Mouse (Mus musculus) liver, embryonic 11.5 days (tissue): ENCODE results near the gene Tmem175. TPM values are rescaled to one million over a fixed set of nuclear protein-coding genes. Genes with fewer than 3 reads are reported as not detected.
A peak's percentile ranks its signal among the peaks of the same experiment; 100 is the strongest.
"Not testable (repeated sequence)": the region's sequence is repeated elsewhere in the genome, so short reads cannot be mapped to it uniquely, and the experiment has no call there.

Experiments
- ATAC-seq: fragments of 200-750 bp; cut with Nextera tagmentation; replicated peaks from 2 replicates; pipeline ENCODE4 v1.8.0; 2017; ENCODE audit warnings: moderate number of reproducible peaks, mild to moderate bottlenecking, moderate TSS enrichment, moderate library complexity; ENCODE audit not compliant: low FRiP score
- DNase-seq: peaks from one replicate; pipeline ENCODE4 v3.0.0-alpha.2; 2017; ENCODE audit warnings: low spot score
- H3K27ac ChIP-seq: fragments of 300-500 bp; sonication (generic); 2 replicates; pipeline ENCODE4 v1.5.1; 2014; ENCODE audit warnings: mild to moderate bottlenecking, low read depth, low read length, control low read depth
- H3K27me3 ChIP-seq: fragments of 300-500 bp; sonication (generic); replicated peaks from 2 replicates; pipeline ENCODE4 v1.6.1; 2014; ENCODE audit warnings: low read length, mixed read lengths; ENCODE audit not compliant: control insufficient read depth, insufficient read depth
- H3K36me3 ChIP-seq: fragments of 300-500 bp; sonication (generic); 2 replicates; pipeline ENCODE4 v1.6.1; 2014; ENCODE audit warnings: mild to moderate bottlenecking, low read length, moderate library complexity, mixed read lengths; ENCODE audit not compliant: control insufficient read depth, insufficient read depth
- H3K4me1 ChIP-seq: fragments of 300-500 bp; sonication (generic); replicated peaks from 2 replicates; pipeline ENCODE4 v1.6.1; 2014; ENCODE audit warnings: low read length, mixed read lengths; ENCODE audit not compliant: control insufficient read depth, insufficient read depth
- H3K4me2 ChIP-seq: fragments of 300-500 bp; sonication (generic); 2 replicates; pipeline ENCODE4 v1.6.1; 2014; ENCODE audit warnings: mild to moderate bottlenecking, control low read depth, moderate library complexity
- H3K4me3 ChIP-seq: fragments of 300-500 bp; sonication (generic); 2 replicates; pipeline ENCODE4 v1.5.1; 2014; ENCODE audit warnings: low read depth, low read length, control low read depth
- H3K9ac ChIP-seq: fragments of 300-500 bp; sonication (generic); 2 replicates; pipeline ENCODE4 v1.6.1; 2014; ENCODE audit warnings: low read depth, low read length, control low read depth
- H3K9me3 ChIP-seq: fragments of 300-500 bp; sonication (generic); 2 replicates; pipeline ENCODE4 v1.6.1; 2016; ENCODE audit warnings: low read length, inconsistent platforms, mixed read lengths; ENCODE audit not compliant: control insufficient read depth
- WGBS: fragments of 180-500 bp; shearing (Covaris S2); extraction: QIAGEN DNeasy Blood & Tissue Kit; methylation state at CpG from one replicate; pipeline ENCODE4 v1.1.7; 2014; 5-methylcytosine and 5-hydroxymethylcytosine counted together
- polyA plus RNA-seq: library from polyadenylated mRNA; unstranded; fragments of >200 nt; fragmentation: Nextera tagmentation; extraction: Ambion mirVana; gene quantifications from 2 replicates; pipeline ENCODE4 v1.2.1, GENCODE M21; 2014

Tmem175 gene
- polyA plus RNA-seq, 1 experiment from 2014 or later, result 24.7 TPM

GRCm38 (mm10) chr5:108633676-108634075 lies 4.1 kb downstream of the Tmem175 start:
- H3K4me2 ChIP-seq, result no peak overlapping the region
- DNase-seq (no peak), ATAC-seq (no peak)
- no peak overlapping the region for H3K27ac ChIP-seq
- H3K4me1 ChIP-seq, result peaks cover 2% of the 10 kb centered on the region
- no peaks in the 10 kb centered on the region for H3K9me3 ChIP-seq
- no peaks in the 10 kb centered on the region; the same call in 1 of the 2 replicates for H3K36me3 ChIP-seq
- no peaks in the 10 kb centered on the region for H3K27me3 ChIP-seq
- no peak overlapping the region for H3K9ac ChIP-seq
- no peak overlapping the region for H3K4me3 ChIP-seq
- WGBS, result 87% methylated on average over 4 of the region's 4 CpGs

- H3K36me3 ChIP-seq, H3K4me1 ChIP-seq, H3K9ac ChIP-seq, H3K27me3 ChIP-seq, H3K4me2 ChIP-seq, H3K27ac ChIP-seq, ATAC-seq, H3K4me3 ChIP-seq, H3K9me3 ChIP-seq, DNase-seq: not testable (repeated sequence)
- WGBS, result 85% methylated on average over 2 of the region's 3 CpGs
Observed at GRCm38 (mm10) chr5:108634088-108634487, 4.5 kb downstream of the Tmem175 start.

- H3K27me3 ChIP-seq, result no peaks in the 10 kb centered on the region
- H3K36me3 ChIP-seq, result peaks cover 5% of the 10 kb centered on the region; the same call in 1 of the 2 replicates
- WGBS, result 62% methylated on average over 4 of the region's 4 CpGs
- H3K9me3 ChIP-seq, result no peaks in the 10 kb centered on the region
- H3K4me3 ChIP-seq, result no peak overlapping the region
- H3K4me1 ChIP-seq, result no peaks in the 10 kb centered on the region
- H3K4me2 ChIP-seq, result no peak overlapping the region
- no peak overlapping the region for H3K9ac ChIP-seq
- DNase-seq (no peak), ATAC-seq (no peak)
- H3K27ac ChIP-seq, result no peak overlapping the region
Observed at GRCm38 (mm10) chr5:108636172-108636571, 6.6 kb downstream of the Tmem175 start.

DNA sequence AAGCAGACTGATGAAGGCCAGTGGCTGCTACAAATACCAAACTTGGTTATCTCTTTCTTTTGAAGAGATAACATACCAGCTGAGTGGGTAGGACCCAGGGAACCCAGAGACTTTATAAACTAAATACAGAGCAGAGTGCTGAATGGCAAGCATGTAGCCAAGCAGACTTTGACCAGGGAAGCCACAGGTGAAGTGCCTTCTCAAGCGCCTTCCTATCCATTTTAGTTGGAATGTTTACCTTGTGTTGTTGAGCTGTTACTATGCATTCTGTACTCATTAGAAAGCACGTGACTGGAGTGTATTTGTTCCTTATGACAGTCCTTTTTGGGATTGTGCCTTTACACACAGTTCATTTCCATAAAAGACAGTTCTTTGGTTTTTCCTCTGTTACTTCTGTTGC lies 14.1 kb downstream of the Tmem175 start:
- H3K4me3 ChIP-seq, result no peak overlapping the region
- no peaks in the 10 kb centered on the region for H3K9me3 ChIP-seq
- no peak for DNase-seq
- H3K4me2 ChIP-seq, result no peak overlapping the region
- no peaks in the 10 kb centered on the region for H3K4me1 ChIP-seq
- H3K9ac ChIP-seq, result no peak overlapping the region
- WGBS, result 72% methylated on average over 2 of the region's 2 CpGs
- H3K36me3 ChIP-seq, result peaks cover 23% of the 10 kb centered on the region
- ATAC-seq, result no peak
- no peak overlapping the region for H3K27ac ChIP-seq
- H3K27me3 ChIP-seq, result no peaks in the 10 kb centered on the region

DNA sequence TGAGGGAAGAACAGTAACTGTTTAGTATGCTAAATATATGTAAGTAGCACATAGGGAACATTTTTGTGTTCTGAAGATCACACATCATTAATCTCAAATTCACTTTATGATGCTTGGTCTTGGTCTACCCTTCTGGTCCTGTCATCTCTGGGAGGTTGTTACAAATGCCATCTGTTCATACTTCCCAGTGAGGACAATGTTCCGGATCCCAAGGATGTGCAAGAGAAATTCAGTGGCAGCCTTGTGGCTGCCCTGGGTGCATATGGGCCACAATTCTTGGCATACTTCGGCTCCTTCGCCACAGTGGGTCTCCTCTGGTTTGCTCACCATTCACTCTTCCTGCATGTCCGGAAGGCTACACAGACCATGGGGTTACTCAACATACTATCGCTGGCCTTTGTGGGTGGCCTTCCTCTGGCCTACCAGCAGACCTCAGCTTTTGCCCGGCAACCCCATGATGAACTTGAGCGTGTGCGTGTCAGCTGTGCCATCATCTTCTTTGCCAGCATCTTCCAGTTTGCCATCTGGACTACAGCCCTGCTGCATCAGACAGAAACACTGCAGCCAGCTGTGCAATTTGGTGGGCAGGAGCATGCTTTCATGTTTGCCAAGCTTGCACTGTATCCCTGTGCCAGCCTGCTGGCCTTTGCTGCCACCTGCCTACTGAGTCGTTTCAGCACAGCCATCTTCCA lies 16.2 kb downstream of the Tmem175 start:
- H3K9ac ChIP-seq, result no peak overlapping the region
- H3K9me3 ChIP-seq, result no peaks in the 10 kb centered on the region
- H3K4me1 ChIP-seq, result no peaks in the 10 kb centered on the region
- no peak for ATAC-seq
- no peak for DNase-seq
- no peaks in the 10 kb centered on the region for H3K27me3 ChIP-seq
- peaks cover 23% of the 10 kb centered on the region for H3K36me3 ChIP-seq
- WGBS, result 87% methylated on average over 9 of the region's 9 CpGs
- no peak overlapping the region for H3K4me3 ChIP-seq
- no peak overlapping the region for H3K27ac ChIP-seq
- no peak overlapping the region for H3K4me2 ChIP-seq

DNA sequence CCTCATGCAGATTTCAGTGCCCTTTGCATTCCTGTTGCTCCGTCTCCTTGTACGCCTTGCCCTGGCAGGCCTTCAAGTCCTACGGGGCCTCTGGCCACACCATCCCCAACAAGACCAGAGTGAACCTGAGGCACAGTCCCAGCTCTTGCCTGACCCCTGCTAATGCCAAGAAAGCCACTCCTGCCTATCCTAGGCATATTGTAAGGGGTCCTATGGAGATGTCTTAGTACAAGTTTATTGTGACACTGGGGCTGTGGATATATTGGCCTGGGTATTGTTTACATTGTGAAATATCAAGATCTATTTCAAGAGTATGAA lies 16.7 kb downstream of the Tmem175 start:
- Histone ChIP-seq H3K27me3 (no peaks in the 10 kb centered on the region), H3K4me3 (no peak overlapping the region), H3K27ac (no peak overlapping the region), H3K9me3 (no peaks in the 10 kb centered on the region), H3K36me3 (peaks cover 23% of the 10 kb centered on the region), H3K4me1 (no peaks in the 10 kb centered on the region), H3K9ac (no peak overlapping the region), H3K4me2 (no peak overlapping the region)
- ATAC-seq (no peak), DNase-seq (no peak)
- WGBS, result 93% methylated on average over 3 of the region's 3 CpGs

GRCm38 (mm10) chr5:108647311-108647710 lies 17.7 kb downstream of the Tmem175 start:
- no peaks in the 10 kb centered on the region for H3K4me1 ChIP-seq
- H3K9me3 ChIP-seq, result no peaks in the 10 kb centered on the region
- no peaks in the 10 kb centered on the region for H3K27me3 ChIP-seq
- H3K9ac ChIP-seq, result no peak overlapping the region
- no peak overlapping the region for H3K4me3 ChIP-seq
- H3K27ac ChIP-seq, result no peak overlapping the region
- no peak overlapping the region for H3K4me2 ChIP-seq
- DNase-seq, result no peak
- WGBS, result 94% methylated on average over 2 of the region's 2 CpGs
- peaks cover 25% of the 10 kb centered on the region for H3K36me3 ChIP-seq
- ATAC-seq, result no peak

- Histone ChIP-seq H3K36me3 (peaks cover 30% of the 10 kb centered on the region), H3K4me1 (no peaks in the 10 kb centered on the region), H3K4me3 (no peak overlapping the region), H3K4me2 (no peak overlapping the region), H3K27me3 (no peaks in the 10 kb centered on the region), H3K27ac (no peak overlapping the region), H3K9ac (no peak overlapping the region), H3K9me3 (no peaks in the 10 kb centered on the region)
- peak; percentile 26 for DNase-seq
- no peak for ATAC-seq
- WGBS, result 83% methylated on average over 2 of the region's 2 CpGs
Observed at GRCm38 (mm10) chr5:108647820-108648465, 18.4 kb downstream of the Tmem175 start.

DNA sequence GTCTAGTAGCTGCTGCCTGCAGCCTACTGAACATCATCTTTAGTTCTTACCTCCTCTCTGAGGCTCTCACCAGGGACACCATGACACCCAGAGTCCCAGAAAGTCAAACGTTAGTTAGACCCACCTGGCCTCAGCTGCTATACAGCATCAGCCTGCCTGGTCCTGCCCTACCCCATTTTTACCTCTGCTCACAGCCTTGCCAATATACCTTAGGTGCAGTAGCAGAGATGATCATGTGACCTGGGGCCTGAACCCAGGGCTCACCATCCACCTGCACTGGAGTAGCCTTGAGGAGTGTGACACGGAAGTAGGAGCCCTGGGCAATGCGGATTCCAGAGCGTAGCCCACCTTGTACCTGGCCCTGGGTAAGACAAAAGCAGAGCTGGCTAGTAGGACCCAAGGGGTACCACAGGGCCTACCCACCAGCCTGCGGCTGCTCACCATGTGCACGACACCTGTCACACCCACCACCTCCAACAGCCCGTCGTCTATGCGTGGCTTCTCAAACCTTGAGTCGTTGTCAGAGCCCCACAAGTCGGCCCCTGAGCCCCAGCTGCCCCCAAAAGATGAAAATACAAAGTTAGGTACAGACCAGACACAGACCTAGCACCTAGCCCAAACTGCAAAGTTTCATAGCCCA lies 19.5 kb downstream of the Tmem175 start:
- DNase-seq (peak; percentile 30), ATAC-seq (no peak)
- no peaks in the 10 kb centered on the region for H3K27me3 ChIP-seq
- H3K27ac ChIP-seq, result no peak overlapping the region
- H3K36me3 ChIP-seq, result peaks cover 31% of the 10 kb centered on the region
- H3K4me2 ChIP-seq, result no peak overlapping the region
- H3K4me1 ChIP-seq, result no peaks in the 10 kb centered on the region
- H3K9ac ChIP-seq, result no peak overlapping the region
- H3K4me3 ChIP-seq, result no peak overlapping the region
- 91% methylated on average over 11 of the region's 11 CpGs for WGBS
- H3K9me3 ChIP-seq, result no peaks in the 10 kb centered on the region
